24 mouse cellular contexts compared by ENCODE assay signal in genomic region chr16:38864358-38864757, GRCm38 (mm10). TPM values are rescaled to one million over a fixed set of nuclear protein-coding genes. Genes with fewer than 3 reads are reported as not detected.
"Had no signal": no experiment of that assay in that cellular context is flagged by ENCODE, and none has a peak within 500 bp of the region (broad histone marks: within the 10 kb centered on the region; RNA-seq: fewer than 3 reads in every experiment).

No protein-coding gene starts in this region.

- H3K27me3 ChIP-seq: neural tube, embryonic 13.5 days; neural tube, embryonic 15.5 days; stomach, embryonic 15.5 days had no signal

- H3K4me3 ChIP-seq: neural tube, embryonic 13.5 days; neural tube, embryonic 15.5 days; stomach, embryonic 15.5 days had no signal

- H3K4me2 ChIP-seq: neural tube, embryonic 13.5 days; neural tube, embryonic 15.5 days; stomach, embryonic 15.5 days had no signal

- H3K36me3 ChIP-seq: neural tube, embryonic 13.5 days; neural tube, embryonic 15.5 days; stomach, embryonic 15.5 days had no signal

- H3K27ac ChIP-seq: neural tube, embryonic 13.5 days; neural tube, embryonic 15.5 days; stomach, embryonic 15.5 days; stomach, postnatal 0 days had no signal

- DNase-seq: retina, postnatal 1 day; right cerebral cortex, adult 18-20 months; right cerebral cortex, postnatal 14 days; right cerebral cortex, postnatal 25 days; right cerebral cortex, postnatal 4 days; spleen, adult 18-20 months; thymus, adult 18-20 months; thymus, adult 2 months; thymus, postnatal 14 days; thymus, postnatal 25 days; thymus, postnatal 36 days; thymus, postnatal 4 days had no signal

RNA-seq across cellular contexts. Expression of gene Igsf11, which starts 28.1 kb away (rescaled TPM):
- total RNA-seq: neutrophil, adult 5-6 weeks had no signal
- polyA plus RNA-seq: thymus, postnatal 0 days had no signal

RNA-seq across cellular contexts. Expression of gene 4930435E12Rik, which starts 35.8 kb away (rescaled TPM):
- total RNA-seq: neutrophil, adult 5-6 weeks had no signal
- polyA plus RNA-seq: neural tube, embryonic 13.5 days; neural tube, embryonic 14.5 days; neural tube, embryonic 15.5 days; small intestine, adult 2 months; spleen, adult 2 months; stomach, embryonic 14.5 days; stomach, embryonic 15.5 days; stomach, embryonic 16.5 days; stomach, postnatal 0 days; thymus, adult 2 months; thymus, postnatal 0 days; urinary bladder, adult 2 months had no signal
